10 mouse cellular contexts compared by ENCODE assay signal in genomic region chr11:35893454-35893853, GRCm38 (mm10). TPM values are rescaled to one million over a fixed set of nuclear protein-coding genes. Genes with fewer than 3 reads are reported as not detected.
DNase-seq lines count a peak whose midpoint lies in the region; ATAC-seq and TF ChIP-seq lines count a peak whose summit lies in the region.
"Had no signal": no experiment of that assay in that cellular context is flagged by ENCODE, and none has a peak within 500 bp of the region (broad histone marks: within the 10 kb centered on the region; RNA-seq: fewer than 3 reads in every experiment).

No protein-coding gene starts in this region.

- H3K36me3 ChIP-seq in lung, postnatal 0 days (ENCODE audit: insufficient read depth, low read length) = no peaks in the 10 kb centered on the region
- H3K36me3 ChIP-seq in intestine, embryonic 16.5 days (ENCODE audit: control insufficient read depth, insufficient read depth, low read length) = no peaks in the 10 kb centered on the region
- H3K36me3 ChIP-seq in neural tube, embryonic 14.5 days (ENCODE audit: control insufficient read depth, insufficient read depth, low read length) = no peaks in the 10 kb centered on the region
- H3K36me3 ChIP-seq: liver, embryonic 13.5 days had no signal

- no peaks in the 10 kb centered on the region for H3K27me3 ChIP-seq in lung, postnatal 0 days (replicated peaks; ENCODE audit: insufficient read depth, low read length)
- H3K27me3 ChIP-seq in intestine, embryonic 16.5 days (replicated peaks; ENCODE audit: control insufficient read depth, insufficient read depth, low read length) = no peaks in the 10 kb centered on the region
- H3K27me3 ChIP-seq in neural tube, embryonic 14.5 days (ENCODE audit: control insufficient read depth, insufficient read depth, low read length) = no peaks in the 10 kb centered on the region
- H3K27me3 ChIP-seq: liver, embryonic 13.5 days had no signal

- H3K9me3 ChIP-seq in lung, postnatal 0 days (ENCODE audit: low read length) = no peaks in the 10 kb centered on the region
- no peaks in the 10 kb centered on the region for H3K9me3 ChIP-seq in intestine, embryonic 16.5 days (ENCODE audit: control insufficient read depth, low read length)
- H3K9me3 ChIP-seq in neural tube, embryonic 14.5 days (ENCODE audit: control insufficient read depth, low read length) = no peaks in the 10 kb centered on the region
- H3K9me3 ChIP-seq: liver, embryonic 13.5 days had no signal

- peaks cover 8% of the 10 kb centered on the region for H3K4me1 ChIP-seq in lung, postnatal 0 days (ENCODE audit: insufficient read depth, low read depth, low read length)
- H3K4me1 ChIP-seq in intestine, embryonic 16.5 days (ENCODE audit: control insufficient read depth, insufficient read depth, low read length) = no peaks in the 10 kb centered on the region
- H3K4me1 ChIP-seq in neural tube, embryonic 14.5 days (ENCODE audit: control insufficient read depth, insufficient read depth, low read length) = no peaks in the 10 kb centered on the region; the same call in 1 of the 2 replicates
- H3K4me1 ChIP-seq: liver, embryonic 13.5 days had no signal

- WGBS in lung, postnatal 0 days = 44% methylated on average over 4 of the region's 4 CpGs
- 49% methylated on average over 4 of the region's 4 CpGs for WGBS in intestine, embryonic 16.5 days
- 27% methylated on average over 4 of the region's 4 CpGs for WGBS in neural tube, embryonic 14.5 days

- no peak for TF ChIP-seq CTCF in lung, postnatal 0 days (IDR thresholded peaks at IDR 0.05)

- H3K27ac ChIP-seq in lung, postnatal 0 days (ENCODE audit: low read length) = peak overlapping the region; percentile 38; the same call in 1 of the 2 replicates
- no peak overlapping the region for H3K27ac ChIP-seq in intestine, embryonic 16.5 days (ENCODE audit: low read length)
- peak overlapping the region; percentile 22; the same call in 1 of the 2 replicates for H3K27ac ChIP-seq in neural tube, embryonic 14.5 days (ENCODE audit: low read depth, low read length)
- H3K27ac ChIP-seq: liver, embryonic 13.5 days had no signal

- peak; percentile 58 for ATAC-seq in lung, postnatal 0 days
- ATAC-seq in intestine, embryonic 16.5 days = no peak
- no peak; the same call in 1 of the 2 replicates for ATAC-seq in neural tube, embryonic 14.5 days (ENCODE audit: low read depth)

- DNase-seq in embryo, embryonic 10 days (ENCODE audit: low spot score) = peak; percentile 32
- DNase-seq in embryo, embryonic 11 days = no peak
- peak; percentile 31 for DNase-seq in lung, postnatal 0 days (ENCODE audit: low spot score)
- DNase-seq in lung, postnatal 10 days = no peak
- DNase-seq in right cerebral cortex, postnatal 4 days = no peak
- no peak for DNase-seq in urinary bladder, postnatal 10 days (ENCODE audit: low spot score)
- DNase-seq: kidney, adult 9 months; liver, embryonic 13.5 days had no signal

- no peak overlapping the region for H3K4me3 ChIP-seq in lung, postnatal 0 days (ENCODE audit: low read depth, low read length)
- no peak overlapping the region for H3K4me3 ChIP-seq in intestine, embryonic 16.5 days (ENCODE audit: low read length)
- H3K4me3 ChIP-seq in neural tube, embryonic 14.5 days (ENCODE audit: low read depth, low read length) = no peak overlapping the region
- H3K4me3 ChIP-seq: liver, embryonic 13.5 days had no signal

- H3K4me2 ChIP-seq in lung, postnatal 0 days (replicated peaks; ENCODE audit: low read depth, low read length) = no peak overlapping the region
- no peak overlapping the region for H3K4me2 ChIP-seq in intestine, embryonic 16.5 days (ENCODE audit: low read depth, low read length)
- no peak overlapping the region for H3K4me2 ChIP-seq in neural tube, embryonic 14.5 days (ENCODE audit: low read depth, low read length)
- H3K4me2 ChIP-seq: liver, embryonic 13.5 days had no signal

- H3K9ac ChIP-seq in lung, postnatal 0 days (replicated peaks; ENCODE audit: low read depth) = no peak overlapping the region
- 0 out of 2 replicates have a peak overlapping the region, but pooled peaks have one; percentile 19 for H3K9ac ChIP-seq in intestine, embryonic 16.5 days (ENCODE audit: low read depth, low read length)
- H3K9ac ChIP-seq in neural tube, embryonic 14.5 days (replicated peaks; ENCODE audit: low read depth, low read length) = no peak overlapping the region
- H3K9ac ChIP-seq: liver, embryonic 13.5 days had no signal

- TF ChIP-seq EP300 in lung, postnatal 0 days (IDR thresholded peaks at IDR 0.05) = no peak

RNA-seq across cellular contexts. Expression of gene Rars, which starts 59.1 kb away (rescaled TPM):
- 29.4 TPM in 2 replicates for polyA plus RNA-seq in lung, postnatal 0 days (2015; fragmentation: Nextera tagmentation; extraction: Ambion mirVana)
- polyA plus RNA-seq in intestine, embryonic 16.5 days (2015; fragmentation: Nextera tagmentation; extraction: Ambion mirVana) = 132 and 139 TPM in 2 replicates
- 74.4 and 77.8 TPM in 2 replicates for polyA plus RNA-seq in neural tube, embryonic 14.5 days (2014; fragmentation: Nextera tagmentation; extraction: Ambion mirVana)

Comparison
In these comparisons a context has a peak if more than half of its experiments do, and no peak if none do; other contexts are left out.
1. DNase-seq: peak in embryo, embryonic 10 days (single experiment) and lung, postnatal 0 days (single experiment); none in embryo, embryonic 11 days (single experiment), lung, postnatal 10 days (single experiment), right cerebral cortex, postnatal 4 days (single experiment) and urinary bladder, postnatal 10 days (single experiment).